Mouse (Mus musculus) 416B (cell line): ENCODE data around the gene Clec4a2.
A peak's percentile ranks its signal among the peaks of the same experiment; 100 is the strongest.
"Not testable (repeated sequence)": the region's sequence is repeated elsewhere in the genome, so short reads cannot be mapped to it uniquely, and the experiment has no call there.

Experiments used
- DNase-seq: peaks from one replicate; pipeline ENCODE4 v3.0.0; 2011; ENCODE audit warnings: low read depth

Clec4a2 gene

GRCm38 (mm10) chr6:123106128-123106527, at the start of gene Clec4a2:
TSS of gene Clec4a2 (plus strand) at chr6:123106428.
- not testable (repeated sequence) for DNase-seq

- peak; percentile 45 for DNase-seq
Measured at GRCm38 (mm10) chr6:123095125-123095843, 10.9 kb upstream of the Clec4a2 start.

- DNase-seq = peak; percentile 28
Measured at GRCm38 (mm10) chr6:123123195-123123594, 17.0 kb downstream of the Clec4a2 start.

- peak; percentile 57 for DNase-seq
Measured at GRCm38 (mm10) chr6:123127173-123127572, 20.9 kb downstream of the Clec4a2 start.

- DNase-seq = not testable (repeated sequence)
Measured at GRCm38 (mm10) chr6:123137766-123138526, 31.7 kb downstream of the Clec4a2 start.

GRCm38 (mm10) chr6:123170106-123170505, 63.9 kb downstream of the Clec4a2 start:
- DNase-seq = no peak

- DNase-seq = peak; percentile 9
Measured at GRCm38 (mm10) chr6:123171040-123171439, 64.8 kb downstream of the Clec4a2 start.

GRCm38 (mm10) chr6:123172593-123172992, 66.4 kb downstream of the Clec4a2 start, which contains the start of gene Clec4b2:
TSS of gene Clec4b2 (plus strand) at chr6:123172893.
- no peak for DNase-seq

- DNase-seq = peak; percentile 45
Measured at GRCm38 (mm10) chr6:123175549-123175948, 69.3 kb downstream of the Clec4a2 start.

GRCm38 (mm10) chr6:123184862-123185261, 78.6 kb downstream of the Clec4a2 start:
- peak; percentile 66 for DNase-seq
